In the genomic region with DNA sequence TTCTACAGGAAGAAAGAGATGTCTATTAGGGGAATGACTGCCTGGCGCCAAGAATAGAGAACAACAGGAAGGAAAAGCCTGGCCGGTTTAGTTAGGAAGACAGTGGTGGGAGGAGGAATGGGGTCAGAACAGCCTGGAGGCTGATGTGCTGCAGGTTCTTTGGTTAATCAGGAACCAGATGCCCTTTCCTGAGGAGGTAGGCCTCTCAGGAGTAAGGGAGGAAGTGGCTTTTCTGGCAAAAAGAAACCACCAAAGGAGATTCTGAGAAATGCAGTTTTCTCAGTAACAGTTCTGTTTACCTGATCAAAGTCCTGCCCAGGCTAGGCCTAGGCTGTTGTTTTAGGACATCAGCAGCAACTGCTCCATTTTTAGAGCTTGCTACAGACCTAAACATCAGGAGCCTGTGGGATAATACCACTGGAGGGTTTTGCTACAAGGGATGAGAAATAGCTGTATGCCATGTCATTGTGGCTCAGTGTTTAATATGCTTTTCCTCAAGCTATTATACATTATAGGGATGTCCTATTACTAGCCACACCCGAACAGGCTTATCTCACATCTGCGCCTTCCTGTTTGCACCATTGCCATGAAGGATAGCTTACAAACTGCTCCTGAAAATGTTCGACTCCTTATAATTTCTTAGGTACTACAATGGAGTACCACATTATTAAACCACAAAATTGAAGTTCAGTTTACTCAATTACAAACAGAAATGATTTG, we compare ENCODE assay signal across 10 mouse cellular contexts. TPM values are rescaled to one million over a fixed set of nuclear protein-coding genes. Genes with fewer than 3 reads are reported as not detected.
DNase-seq lines count a peak whose midpoint lies in the region; ATAC-seq lines count a peak whose summit lies in the region.
"Had no signal": no experiment of that assay in that cellular context is flagged by ENCODE, and none has a peak within 500 bp of the region (broad histone marks: within the 10 kb centered on the region; RNA-seq: fewer than 3 reads in every experiment).

No protein-coding gene starts in this region.

- no peaks in the 10 kb centered on the region for H3K36me3 ChIP-seq in megakaryocyte, embryonic 14.5 days (replicated peaks; ENCODE audit: low read length)
- no peaks in the 10 kb centered on the region for H3K36me3 ChIP-seq in limb, embryonic 13.5 days
- H3K36me3 ChIP-seq in stomach, embryonic 16.5 days (ENCODE audit: control insufficient read depth, insufficient read depth, low read length): no peaks in the 10 kb centered on the region

- 69% methylated on average over 5 of the region's 5 CpGs for WGBS in limb, embryonic 13.5 days
- 53% methylated on average over 5 of the region's 5 CpGs for WGBS in stomach, embryonic 16.5 days

- no peak overlapping the region for H3K4me2 ChIP-seq in limb, embryonic 13.5 days (replicated peaks)
- H3K4me2 ChIP-seq in stomach, embryonic 16.5 days (ENCODE audit: low read depth, low read length): no peak overlapping the region

- peak overlapping the region; percentile 46 for H3K4me3 ChIP-seq in megakaryocyte, embryonic 14.5 days (replicated peaks)
- no peak overlapping the region for H3K4me3 ChIP-seq in limb, embryonic 13.5 days
- H3K4me3 ChIP-seq in stomach, embryonic 16.5 days (replicated peaks; ENCODE audit: low read length): no peak overlapping the region

- H3K9ac ChIP-seq in limb, embryonic 13.5 days: no peak overlapping the region
- H3K9ac ChIP-seq in stomach, embryonic 16.5 days (ENCODE audit: low read length): 0 out of 2 replicates have a peak overlapping the region, but pooled peaks have one; percentile 17

- H3K9me3 ChIP-seq in megakaryocyte, embryonic 14.5 days: no peaks in the 10 kb centered on the region
- H3K9me3 ChIP-seq in limb, embryonic 13.5 days: no peaks in the 10 kb centered on the region
- H3K9me3 ChIP-seq in stomach, embryonic 16.5 days (replicated peaks; ENCODE audit: control insufficient read depth, low read length): no peaks in the 10 kb centered on the region

- no peak for DNase-seq in left cerebral cortex, adult 18-20 months (ENCODE audit: low spot score in 2 of 2)
- DNase-seq in adrenal gland, postnatal 4 days (ENCODE audit: low spot score in 2 of 2): no peak
- DNase-seq in neural tube, embryonic 10.5 days (ENCODE audit: extremely low spot score, low spot score): no peak
- DNase-seq: thymus, postnatal 36 days had no signal

- ATAC-seq in megakaryocyte, adult 5-6 weeks (ENCODE audit: poor library complexity, severe bottlenecking): no peak
- ATAC-seq in erythroid progenitor cell, adult 5-6 weeks (replicated peaks; ENCODE audit: low FRiP score, poor library complexity, severe bottlenecking): peak; percentile 57
- ATAC-seq in limb, embryonic 13.5 days (ENCODE audit: low FRiP score, low read depth): no peak
- no peak for ATAC-seq in stomach, embryonic 16.5 days (ENCODE audit: insufficient read depth, low FRiP score)
- ATAC-seq: forebrain, embryonic 14.5 days had no signal

- no peaks in the 10 kb centered on the region for H3K27me3 ChIP-seq in megakaryocyte, embryonic 14.5 days (replicated peaks)
- H3K27me3 ChIP-seq in limb, embryonic 13.5 days: no peaks in the 10 kb centered on the region
- H3K27me3 ChIP-seq in stomach, embryonic 16.5 days (ENCODE audit: control insufficient read depth, insufficient read depth, low read length): no peaks in the 10 kb centered on the region

- peak overlapping the region; percentile 73 for H3K27ac ChIP-seq in limb, embryonic 13.5 days
- H3K27ac ChIP-seq in stomach, embryonic 16.5 days (ENCODE audit: low read length): peak overlapping the region; percentile 59

- peaks cover 91% of the 10 kb centered on the region for H3K4me1 ChIP-seq in megakaryocyte, embryonic 14.5 days
- H3K4me1 ChIP-seq in limb, embryonic 13.5 days: peaks cover 8% of the 10 kb centered on the region
- no peaks in the 10 kb centered on the region; the same call in 1 of the 2 replicates for H3K4me1 ChIP-seq in stomach, embryonic 16.5 days (ENCODE audit: control insufficient read depth, insufficient read depth, low read length)

RNA-seq across cellular contexts. Expression of a gene that starts 11.8 kb away (rescaled TPM):
- 16.4 and 20.4 TPM in 2 replicates for polyA plus RNA-seq in megakaryocyte, embryonic 14.5 days (2012; ENCODE audit: insufficient read depth, low replicate concordance)
- total RNA-seq in megakaryocyte, adult 5-6 weeks (2015): 655 and 672 TPM in 2 replicates
- total RNA-seq in megakaryocyte, adult 5-6 weeks (2017): 1,182 and 1,443 TPM in 2 replicates
- 1,614 and 1,995 TPM in 2 replicates for total RNA-seq in erythroid progenitor cell, adult 5-6 weeks (2015; ENCODE audit: low replicate concordance)
- 2,133 and 2,242 TPM in 2 replicates for total RNA-seq in erythroid progenitor cell, adult 5-6 weeks (2017; ENCODE audit: low replicate concordance)
- polyA plus RNA-seq in limb, embryonic 13.5 days (2015; fragmentation: Nextera tagmentation; extraction: Ambion mirVana): 126 and 130 TPM in 2 replicates
- polyA plus RNA-seq in stomach, embryonic 16.5 days (2015; fragmentation: Nextera tagmentation; extraction: Ambion mirVana): 60.7 and 86.3 TPM in 2 replicates
- 100 to 1,000 TPM; 166 to 191 TPM for total RNA-seq in left cerebral cortex, adult 18-20 months (2021)
- 100 to 1,000 TPM; 413 to 478 TPM for total RNA-seq in adrenal gland, postnatal 4 days (2021)

RNA-seq across cellular contexts. Expression of a gene that starts 17.6 kb away (rescaled TPM):
- polyA plus RNA-seq in megakaryocyte, embryonic 14.5 days (2012; ENCODE audit: insufficient read depth, low replicate concordance): 4.6 and 5.9 TPM in 2 replicates
- 150 and 159 TPM in 2 replicates for total RNA-seq in megakaryocyte, adult 5-6 weeks (2015)
- total RNA-seq in megakaryocyte, adult 5-6 weeks (2017): 86.3 and 96.3 TPM in 2 replicates
- 379 and 393 TPM in 2 replicates for total RNA-seq in erythroid progenitor cell, adult 5-6 weeks (2015; ENCODE audit: low replicate concordance)
- total RNA-seq in erythroid progenitor cell, adult 5-6 weeks (2017; ENCODE audit: low replicate concordance): 236 and 363 TPM in 2 replicates
- polyA plus RNA-seq in limb, embryonic 13.5 days (2015; fragmentation: Nextera tagmentation; extraction: Ambion mirVana): 7.8 and 8.4 TPM in 2 replicates
- 6.3 and 6.5 TPM in 2 replicates for polyA plus RNA-seq in stomach, embryonic 16.5 days (2015; fragmentation: Nextera tagmentation; extraction: Ambion mirVana)
- 10 to 100 TPM in 1 of 2 experiments, 1 to 10 TPM in 1; 9.3 to 10.4 TPM for total RNA-seq in left cerebral cortex, adult 18-20 months (2021)
- 10 to 100 TPM; 64.3 to 80.4 TPM for total RNA-seq in adrenal gland, postnatal 4 days (2021)

RNA-seq across cellular contexts. Expression of a gene that starts 19.0 kb away (rescaled TPM):
- 9.6 TPM in 1 of 2 replicates, not detected in the other for polyA plus RNA-seq in megakaryocyte, embryonic 14.5 days (2012; ENCODE audit: insufficient read depth, low replicate concordance)
- total RNA-seq in megakaryocyte, adult 5-6 weeks (2015): 3.2 and 3.6 TPM in 2 replicates
- total RNA-seq in megakaryocyte, adult 5-6 weeks (2017): 93.7 and 99.2 TPM in 2 replicates
- 9.0 and 15.1 TPM in 2 replicates for total RNA-seq in erythroid progenitor cell, adult 5-6 weeks (2015; ENCODE audit: low replicate concordance)
- 2,771 and 6,356 TPM in 2 replicates for total RNA-seq in erythroid progenitor cell, adult 5-6 weeks (2017; ENCODE audit: low replicate concordance)
- 1.0 and 3.0 TPM in 2 replicates for polyA plus RNA-seq in limb, embryonic 13.5 days (2015; fragmentation: Nextera tagmentation; extraction: Ambion mirVana)
- polyA plus RNA-seq in stomach, embryonic 16.5 days (2015; fragmentation: Nextera tagmentation; extraction: Ambion mirVana): 2.5 TPM in 2 replicates
- 10 to 100 TPM in 1 of 2 experiments, 1 to 10 TPM in 1; 6.3 to 11.0 TPM for total RNA-seq in left cerebral cortex, adult 18-20 months (2021)
- total RNA-seq in adrenal gland, postnatal 4 days (2021): 10 to 100 TPM; 63.5 to 64.6 TPM

RNA-seq across cellular contexts. Expression of a gene that starts 19.2 kb away (rescaled TPM):
- polyA plus RNA-seq in megakaryocyte, embryonic 14.5 days (2012; ENCODE audit: insufficient read depth, low replicate concordance): 7.6 and 73.0 TPM in 2 replicates
- total RNA-seq in megakaryocyte, adult 5-6 weeks (2015): 449 and 490 TPM in 2 replicates
- 736 and 744 TPM in 2 replicates for total RNA-seq in megakaryocyte, adult 5-6 weeks (2017)
- total RNA-seq in erythroid progenitor cell, adult 5-6 weeks (2015; ENCODE audit: low replicate concordance): 1,210 and 1,460 TPM in 2 replicates
- 1,557 and 1,840 TPM in 2 replicates for total RNA-seq in erythroid progenitor cell, adult 5-6 weeks (2017; ENCODE audit: low replicate concordance)
- 9.1 and 16.5 TPM in 2 replicates for polyA plus RNA-seq in limb, embryonic 13.5 days (2015; fragmentation: Nextera tagmentation; extraction: Ambion mirVana)
- 1.7 and 3.0 TPM in 2 replicates for polyA plus RNA-seq in stomach, embryonic 16.5 days (2015; fragmentation: Nextera tagmentation; extraction: Ambion mirVana)
- 10 to 100 TPM; 14.7 to 26.1 TPM for total RNA-seq in left cerebral cortex, adult 18-20 months (2021)
- total RNA-seq in adrenal gland, postnatal 4 days (2021): 100 to 1,000 TPM; 297 to 360 TPM

RNA-seq across cellular contexts. Expression of a gene that starts 22.0 kb away (rescaled TPM):
- polyA plus RNA-seq in megakaryocyte, embryonic 14.5 days (2012; ENCODE audit: insufficient read depth, low replicate concordance): 16.8 and 28.8 TPM in 2 replicates
- 325 and 384 TPM in 2 replicates for total RNA-seq in megakaryocyte, adult 5-6 weeks (2015)
- total RNA-seq in megakaryocyte, adult 5-6 weeks (2017): 1,715 and 1,721 TPM in 2 replicates
- 851 and 976 TPM in 2 replicates for total RNA-seq in erythroid progenitor cell, adult 5-6 weeks (2015; ENCODE audit: low replicate concordance)
- total RNA-seq in erythroid progenitor cell, adult 5-6 weeks (2017; ENCODE audit: low replicate concordance): 2,677 and 3,057 TPM in 2 replicates
- 11.2 and 14.4 TPM in 2 replicates for polyA plus RNA-seq in limb, embryonic 13.5 days (2015; fragmentation: Nextera tagmentation; extraction: Ambion mirVana)
- polyA plus RNA-seq in stomach, embryonic 16.5 days (2015; fragmentation: Nextera tagmentation; extraction: Ambion mirVana): 16.8 and 17.5 TPM in 2 replicates
- total RNA-seq in left cerebral cortex, adult 18-20 months (2021): 10 to 100 TPM; 61.6 to 70.8 TPM
- total RNA-seq in adrenal gland, postnatal 4 days (2021): 100 to 1,000 TPM; 627 to 705 TPM

Comparison
In these comparisons a context has a peak if more than half of its experiments do, and no peak if none do; other contexts are left out.
1. RNA of a gene that starts 17.6 kb away (total RNA-seq): 236 to 393 TPM in erythroid progenitor cell, adult 5-6 weeks, 86.3 to 159 TPM in megakaryocyte, adult 5-6 weeks and 64.3 to 80.4 TPM in adrenal gland, postnatal 4 days; 9.3 to 10.4 TPM in left cerebral cortex, adult 18-20 months; every median in the first group is over 4 times any median in the second.